Mouse (Mus musculus) cerebellum, adult 2 months (tissue): ENCODE measurements at regions not wholly inside any gene's neighbourhood (a gene's known extent, or its start where the extent isn't known, plus 50 kb on each side); places are given as distances from the start of the nearest gene placed in this dataset.

Source experiments
- CTCF ChIP-seq: fragments of 200-500 bp; IDR thresholded peaks from 2 replicates; pipeline ENCODE4 v1.5.1; 2011; ENCODE audit warnings: low read depth, mild to moderate bottlenecking, control low read depth, low read length, moderate library complexity, borderline replicate concordance; ENCODE audit not compliant: insufficient read depth
- POLR2A ChIP-seq: fragments of 200-500 bp; IDR thresholded peaks from 2 replicates; pipeline ENCODE4 v1.6.1; 2011; ENCODE audit warnings: low read length, control low read depth, borderline replicate concordance; ENCODE audit not compliant: insufficient read depth

DNA sequence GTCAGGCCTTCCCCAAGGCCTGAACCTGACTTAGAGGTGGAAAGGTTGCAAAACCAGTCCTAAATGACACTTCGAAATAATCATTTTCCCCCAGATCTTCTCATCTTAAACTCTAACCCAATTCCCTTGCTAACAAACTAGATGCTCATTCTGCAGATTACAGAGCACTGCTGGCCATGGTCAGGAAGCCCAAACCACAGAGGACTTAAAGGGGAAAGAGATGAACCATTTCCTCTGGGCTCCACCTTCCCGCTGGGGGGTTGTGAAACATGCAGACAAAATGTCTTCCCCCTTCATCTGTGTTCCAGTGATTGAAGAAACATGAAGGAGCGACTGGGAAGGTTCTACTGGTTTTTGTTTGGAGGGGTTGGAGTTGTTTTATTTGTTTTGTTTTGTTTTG is 181.4 kb downstream of the Dhx15 start:
- TF ChIP-seq CTCF (no peak), POLR2A (no peak)
